Mouse (Mus musculus): ENCODE measurements around the gene Eri3. TPM values are rescaled to one million over a fixed set of nuclear protein-coding genes. Genes with fewer than 3 reads are reported as not detected.

The Eri3 gene
- total RNA-seq, 2 experiments from 2014 or later: 36.0 to 75.6 TPM

DNA sequence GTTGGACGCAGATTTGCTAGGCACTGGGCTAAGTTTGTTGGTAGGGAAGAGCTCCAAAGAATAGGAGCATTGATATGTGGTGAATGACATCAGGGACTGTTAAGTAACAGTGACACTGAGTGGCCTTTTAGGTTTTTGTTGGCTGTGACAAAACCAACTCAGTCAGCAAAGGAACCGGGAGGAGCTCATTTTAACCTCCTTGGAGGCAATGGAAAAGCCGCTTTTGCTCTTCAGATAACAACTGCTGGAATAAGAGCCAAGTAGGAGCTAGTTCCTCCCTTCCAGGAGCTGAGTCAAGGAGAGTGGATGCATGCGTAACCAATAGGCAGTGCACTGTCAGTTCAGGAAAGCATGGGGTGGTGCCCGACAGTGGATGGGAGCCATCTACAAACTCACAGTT is 20.8 kb downstream of the Eri3 start:
- ATAC-seq (replicated peaks; ENCODE audit: poor library complexity): no peak

DNA sequence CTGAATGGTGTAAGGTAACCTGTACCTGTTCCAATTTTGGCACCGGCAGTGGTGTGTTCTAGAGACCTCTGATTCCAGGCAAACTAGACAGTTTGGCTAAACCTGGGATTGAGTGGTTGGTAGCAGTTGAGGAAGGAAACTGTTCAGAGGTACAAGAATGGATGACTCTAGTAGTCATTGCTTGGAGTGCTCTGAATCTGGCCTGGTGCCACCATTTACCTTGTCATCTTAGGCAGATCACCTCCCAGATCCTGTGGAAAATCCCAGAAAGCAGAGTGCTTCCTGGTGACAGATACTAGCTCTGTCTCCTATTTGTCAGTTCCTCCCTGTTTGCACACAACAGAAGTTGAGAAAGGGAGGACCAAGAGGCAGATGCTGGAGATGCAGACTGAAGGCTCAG is 27.4 kb downstream of the Eri3 start:
- ATAC-seq (replicated peaks; ENCODE audit: poor library complexity): no peak

DNA sequence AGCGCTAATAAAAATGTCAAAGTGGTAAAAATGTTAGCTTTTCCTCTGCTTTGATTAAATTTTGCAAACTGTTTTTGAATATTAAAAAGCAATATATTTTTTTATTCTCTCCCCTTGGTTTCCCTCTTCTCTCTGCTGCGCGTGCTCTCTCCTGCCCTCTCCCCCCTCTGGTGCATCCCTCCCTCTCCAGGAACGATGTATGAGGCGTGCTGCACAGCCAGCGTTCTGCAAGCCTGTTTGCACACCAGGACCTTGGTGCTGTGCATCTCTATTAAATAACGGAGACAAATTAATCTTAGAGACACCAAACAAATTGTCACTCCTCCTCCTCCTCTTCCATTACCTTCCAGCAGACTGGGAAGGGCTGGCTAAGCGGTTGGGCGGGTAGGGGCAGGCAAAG is 31.5 kb downstream of the Eri3 start:
- ATAC-seq (replicated peaks; ENCODE audit: poor library complexity): no peak

DNA sequence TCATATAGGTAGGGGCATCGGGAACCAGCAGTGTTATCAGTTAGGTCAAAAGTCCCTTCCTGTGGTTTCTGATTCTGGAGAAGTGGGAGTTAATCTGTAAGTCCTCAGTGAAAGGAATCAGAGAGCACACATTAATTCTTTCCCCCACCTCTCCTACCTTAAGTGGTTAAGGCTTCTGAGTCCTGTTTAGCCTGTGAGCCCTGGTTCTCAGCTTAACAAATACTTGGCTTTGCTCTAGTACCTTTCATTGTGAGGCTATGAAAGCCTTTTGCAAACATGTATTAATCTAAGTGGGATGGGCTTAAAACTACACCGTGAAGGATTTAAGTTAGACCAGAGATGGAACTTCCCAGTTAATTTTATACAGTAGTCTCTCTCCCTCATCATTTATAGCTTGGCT is 35.8 kb downstream of the Eri3 start:
- no peak for ATAC-seq (replicated peaks; ENCODE audit: poor library complexity)

DNA sequence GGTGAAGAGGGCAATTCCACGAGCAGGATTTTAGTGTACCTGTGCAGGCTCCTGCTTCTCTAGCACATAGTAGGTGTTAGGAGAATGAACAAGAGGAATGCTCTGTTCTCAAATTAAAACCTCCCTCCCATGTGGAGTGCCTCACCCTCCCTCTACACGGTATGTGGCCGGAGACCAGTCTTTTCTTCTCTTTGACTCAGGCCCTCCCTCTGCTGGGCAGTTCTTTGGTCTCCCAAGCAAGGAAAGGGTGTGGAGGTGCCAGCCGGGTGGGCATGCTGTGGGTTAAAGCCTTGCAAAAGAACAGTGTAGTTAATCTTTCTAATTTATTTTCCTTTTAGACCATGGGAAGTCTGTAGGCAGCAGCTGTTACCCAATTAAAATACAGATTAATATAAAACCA is 37.3 kb downstream of the Eri3 start:
- no peak for ATAC-seq (replicated peaks; ENCODE audit: poor library complexity)

DNA sequence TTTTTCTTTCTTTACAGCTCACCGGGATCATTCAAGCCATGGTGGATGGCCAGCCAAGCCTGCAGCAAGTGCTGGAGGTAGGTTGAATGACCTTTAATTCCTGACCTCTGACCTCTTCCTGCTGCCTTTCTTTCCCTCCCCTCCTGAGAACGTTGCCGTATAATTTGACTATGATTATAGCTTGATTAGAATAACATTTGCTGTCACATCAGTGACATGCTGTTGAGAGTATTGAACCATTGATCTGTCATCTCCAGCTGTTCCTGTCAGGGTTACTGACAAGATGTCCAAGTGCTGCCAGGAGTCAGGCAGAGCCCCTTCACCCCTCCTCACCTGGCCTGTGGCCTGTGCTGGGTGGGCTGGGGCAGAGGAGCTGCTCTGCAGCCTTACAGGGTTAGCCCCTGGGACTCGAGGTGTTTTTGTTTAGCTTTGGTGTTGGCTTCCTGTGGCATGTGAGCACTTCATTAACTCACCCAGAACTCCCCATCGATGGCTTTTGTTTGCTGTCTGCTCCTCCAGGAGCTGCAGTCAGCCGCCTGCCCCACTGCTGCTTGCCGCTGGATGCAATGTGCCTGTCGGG is 39.0 kb downstream of the Eri3 start:
- no peak for ATAC-seq (replicated peaks; ENCODE audit: poor library complexity)

DNA sequence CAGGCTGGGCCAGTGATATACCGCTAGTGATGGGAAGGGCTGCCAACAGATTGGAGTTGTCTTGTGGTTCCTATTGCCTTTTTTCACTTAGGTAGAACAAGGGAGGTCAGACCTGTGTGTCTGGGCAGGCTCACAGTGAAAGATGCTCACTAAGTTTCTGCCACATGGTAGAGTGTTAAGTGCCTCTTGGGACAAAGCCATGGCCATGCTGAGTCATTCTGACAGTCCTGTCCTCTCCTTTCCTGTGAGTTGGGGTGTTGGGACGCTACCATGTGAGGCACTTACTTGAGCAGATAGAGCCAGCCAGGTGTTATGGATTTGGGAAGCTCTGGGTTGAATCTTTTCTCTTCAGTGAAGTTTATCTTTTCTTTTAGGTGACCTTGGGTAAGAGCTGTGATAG is 40.6 kb downstream of the Eri3 start:
- ATAC-seq (replicated peaks; ENCODE audit: poor library complexity): no peak

DNA sequence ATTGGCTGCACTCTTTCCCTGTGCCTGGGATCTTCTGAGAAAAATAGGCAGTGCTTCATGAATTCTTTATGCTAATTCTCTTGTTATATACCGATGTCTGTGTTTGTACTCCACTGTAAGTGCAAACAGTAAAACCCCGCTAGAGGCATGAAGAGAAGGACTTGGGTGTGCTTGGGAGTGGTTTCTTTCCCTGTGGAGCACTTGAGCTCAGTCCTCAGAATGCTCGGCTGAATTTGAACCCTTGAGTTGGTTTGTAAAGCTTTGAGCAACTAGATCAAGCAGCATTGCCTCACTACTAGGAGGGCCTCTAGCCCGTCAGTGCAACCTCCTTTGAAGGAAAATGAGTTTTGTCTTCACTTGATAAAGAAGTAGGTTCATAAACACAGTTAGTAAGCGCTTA is 42.0 kb downstream of the Eri3 start:
- ATAC-seq (replicated peaks; ENCODE audit: poor library complexity): no peak

DNA sequence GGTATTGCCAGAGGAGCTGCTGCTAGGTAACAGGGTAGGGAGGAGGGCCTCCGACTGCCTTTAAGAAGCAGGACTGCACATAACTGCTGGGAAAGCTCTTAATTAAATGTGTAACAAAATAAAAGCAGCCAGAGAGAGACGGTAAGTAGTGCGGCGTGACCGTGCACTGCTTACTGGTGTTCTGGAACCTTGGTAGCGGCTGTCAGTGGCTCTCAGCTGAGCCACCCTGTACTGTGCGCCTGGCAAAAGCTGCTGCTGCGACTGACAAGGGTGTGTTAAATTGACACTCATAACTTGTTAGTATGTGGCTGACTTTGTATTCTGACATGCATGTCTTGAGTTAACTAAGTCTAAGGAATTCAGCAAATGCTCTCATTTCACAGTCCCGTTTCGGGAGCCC is 45.1 kb downstream of the Eri3 start:
- ATAC-seq (replicated peaks; ENCODE audit: poor library complexity): no peak

DNA sequence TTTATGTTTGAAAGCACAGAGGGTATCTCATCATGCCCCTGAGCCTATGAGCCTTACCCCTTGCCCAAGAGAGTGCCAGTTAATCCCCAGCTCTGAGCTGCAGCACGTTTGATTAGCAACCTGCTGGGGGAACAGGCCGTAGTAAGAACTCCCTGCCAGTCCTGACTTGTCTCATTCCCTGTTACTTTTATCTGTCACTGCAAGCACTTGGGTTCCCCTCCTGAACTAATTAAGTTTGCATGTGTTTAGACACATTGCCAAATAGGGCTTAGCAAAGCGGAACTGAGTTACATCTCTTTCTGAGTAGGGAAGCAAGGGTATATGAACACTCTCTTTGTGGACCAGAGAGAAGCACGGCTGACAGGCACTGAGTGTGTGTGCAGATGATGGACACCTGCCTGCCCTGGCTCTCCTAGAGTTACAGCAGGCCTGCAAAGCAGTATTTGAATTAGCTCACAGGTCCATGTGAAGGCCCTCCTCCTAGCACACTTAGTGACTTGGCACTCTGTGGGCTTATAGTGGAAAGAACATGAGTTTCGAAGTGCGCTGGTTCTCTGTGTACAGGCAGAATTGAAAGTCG is 49.9 kb downstream of the Eri3 start:
- no peak for ATAC-seq (replicated peaks; ENCODE audit: poor library complexity)

DNA sequence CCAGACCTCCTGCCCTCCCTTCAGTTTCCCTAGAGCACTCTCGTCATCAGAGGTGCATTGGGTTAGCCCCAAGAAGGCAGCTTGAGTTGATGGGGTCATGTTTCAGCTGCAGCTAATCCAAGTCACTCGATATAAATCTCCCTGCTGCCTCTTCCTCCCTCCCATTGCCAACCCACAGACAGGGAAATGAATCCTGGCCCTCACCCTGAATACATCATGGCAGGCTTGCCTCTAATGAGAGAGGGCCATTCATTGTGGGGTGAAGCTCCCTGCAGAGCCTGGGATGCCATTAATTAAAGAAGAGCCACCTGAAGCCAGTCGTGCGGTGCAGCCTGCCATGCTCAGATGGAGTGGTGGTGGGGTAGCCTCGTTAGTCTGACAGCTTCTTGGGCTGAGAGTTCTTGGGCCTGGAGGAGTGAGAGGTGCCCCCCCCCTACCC is 51.2 kb downstream of the Eri3 start:
- no peak for ATAC-seq (replicated peaks; ENCODE audit: poor library complexity)

DNA sequence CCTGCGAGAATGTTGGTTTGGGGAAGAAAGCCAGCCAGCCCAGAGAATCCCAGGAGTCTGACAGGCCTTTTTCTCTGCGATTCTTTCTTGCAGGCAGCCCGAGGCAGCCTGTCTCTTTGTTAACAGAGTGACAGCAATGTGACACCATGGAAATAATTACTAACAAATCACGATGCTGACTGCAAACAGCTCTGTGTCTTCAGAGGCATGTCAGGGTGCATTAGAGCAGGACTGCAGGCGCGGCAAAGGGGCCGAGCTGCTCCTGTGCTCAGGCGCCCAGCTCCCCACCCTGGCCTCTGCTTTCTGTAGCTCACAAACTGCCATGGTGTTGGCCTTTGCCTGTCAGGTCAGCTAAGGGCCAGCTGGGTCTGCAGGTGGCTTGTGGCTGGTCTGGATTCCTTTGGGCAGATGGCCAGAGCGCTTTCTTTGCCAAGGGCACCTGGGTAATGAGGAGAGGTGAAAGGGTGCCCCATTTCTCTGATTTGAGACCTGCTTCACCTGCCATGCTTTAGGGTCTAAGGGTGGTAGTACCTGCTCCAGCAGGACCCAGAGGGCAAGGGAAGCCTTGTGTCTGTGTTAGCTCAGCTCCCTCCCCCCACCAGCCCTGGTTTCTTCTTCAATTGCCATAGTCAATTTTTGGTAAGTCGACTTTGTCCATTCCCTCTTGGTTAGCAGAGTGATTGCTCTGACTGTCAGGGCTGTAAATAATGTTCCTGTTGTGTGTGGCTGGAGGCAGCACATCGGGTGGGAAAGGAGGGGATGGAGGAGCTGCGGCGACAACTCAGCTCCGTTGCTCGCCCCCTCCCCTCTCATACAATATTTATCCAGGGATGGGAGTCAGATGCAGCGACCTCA is 55.2 kb downstream of the Eri3 start:
- no peak for ATAC-seq (replicated peaks; ENCODE audit: poor library complexity)

DNA sequence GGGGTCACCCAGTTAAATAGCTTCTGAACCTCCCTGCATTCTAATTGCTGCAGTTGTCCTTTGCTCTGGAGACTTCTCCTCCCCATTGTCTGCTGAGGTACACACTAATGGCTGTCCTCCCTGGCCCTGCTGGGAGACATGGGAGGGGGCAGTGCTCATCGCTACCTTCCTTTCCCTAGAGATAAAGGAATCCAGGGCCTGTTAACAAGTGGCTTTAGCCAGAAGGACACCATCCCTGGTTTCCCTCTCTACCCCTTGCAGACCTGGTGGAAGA is 55.7 kb downstream of the Eri3 start:
- no peak for ATAC-seq (replicated peaks; ENCODE audit: poor library complexity)

DNA sequence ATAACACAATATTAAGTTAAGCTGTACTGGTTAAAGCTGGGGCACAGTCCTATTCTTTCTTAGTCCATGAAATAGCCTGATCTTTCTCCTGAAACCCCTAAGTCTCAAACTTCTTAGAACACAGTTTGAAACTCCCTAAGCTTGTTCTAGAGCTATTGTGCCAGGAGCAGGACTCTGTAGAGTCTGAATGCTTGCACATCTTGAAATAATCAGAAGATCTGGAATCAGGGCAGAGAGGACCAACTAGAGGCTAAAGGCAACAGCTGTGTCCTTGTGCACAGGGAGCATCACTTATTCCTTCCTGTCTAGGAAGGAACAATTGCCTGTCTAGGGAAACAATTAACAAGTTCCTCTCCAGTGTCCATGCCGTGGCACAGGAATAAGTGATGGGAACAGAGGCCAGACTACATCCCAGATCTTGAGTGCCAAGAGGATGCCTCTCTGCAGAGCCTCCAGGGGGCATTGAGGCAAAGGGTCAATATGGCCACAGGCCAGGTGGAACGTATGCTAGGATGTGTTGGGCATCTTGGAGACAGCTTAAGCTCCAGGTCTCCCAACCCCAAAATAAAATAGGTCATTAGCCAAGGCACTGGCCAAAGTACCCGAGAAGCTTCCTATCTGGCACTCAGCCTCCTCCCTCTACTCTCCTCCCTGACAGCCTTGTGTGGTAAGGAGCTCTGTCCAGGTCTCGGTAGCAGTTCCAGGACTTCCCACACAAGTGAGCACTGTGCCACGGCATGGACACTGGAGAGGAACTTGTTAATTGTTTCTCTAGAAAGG is 56.9 kb downstream of the Eri3 start:
- no peak for ATAC-seq (replicated peaks; ENCODE audit: poor library complexity)

DNA sequence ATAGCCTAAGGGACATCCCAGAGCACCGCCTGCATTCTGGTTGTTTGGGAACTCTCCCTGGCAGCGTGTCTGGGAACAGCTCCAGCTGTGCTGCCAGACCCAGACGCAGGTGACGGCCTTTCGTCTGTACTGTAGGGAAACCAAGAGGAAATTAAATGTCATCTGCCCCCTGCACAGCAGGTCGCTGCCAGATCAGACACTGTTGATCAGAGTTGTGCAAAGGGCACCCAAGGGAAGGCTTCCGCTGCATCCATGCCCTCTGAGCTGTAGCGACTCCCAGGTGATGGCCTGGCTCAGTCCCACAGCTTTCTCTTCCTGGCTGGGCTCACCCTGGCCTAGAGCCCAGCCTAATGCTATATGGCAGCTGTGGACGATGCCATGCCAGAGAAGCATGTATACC is 58.1 kb downstream of the Eri3 start:
- ATAC-seq (replicated peaks; ENCODE audit: poor library complexity): no peak

DNA sequence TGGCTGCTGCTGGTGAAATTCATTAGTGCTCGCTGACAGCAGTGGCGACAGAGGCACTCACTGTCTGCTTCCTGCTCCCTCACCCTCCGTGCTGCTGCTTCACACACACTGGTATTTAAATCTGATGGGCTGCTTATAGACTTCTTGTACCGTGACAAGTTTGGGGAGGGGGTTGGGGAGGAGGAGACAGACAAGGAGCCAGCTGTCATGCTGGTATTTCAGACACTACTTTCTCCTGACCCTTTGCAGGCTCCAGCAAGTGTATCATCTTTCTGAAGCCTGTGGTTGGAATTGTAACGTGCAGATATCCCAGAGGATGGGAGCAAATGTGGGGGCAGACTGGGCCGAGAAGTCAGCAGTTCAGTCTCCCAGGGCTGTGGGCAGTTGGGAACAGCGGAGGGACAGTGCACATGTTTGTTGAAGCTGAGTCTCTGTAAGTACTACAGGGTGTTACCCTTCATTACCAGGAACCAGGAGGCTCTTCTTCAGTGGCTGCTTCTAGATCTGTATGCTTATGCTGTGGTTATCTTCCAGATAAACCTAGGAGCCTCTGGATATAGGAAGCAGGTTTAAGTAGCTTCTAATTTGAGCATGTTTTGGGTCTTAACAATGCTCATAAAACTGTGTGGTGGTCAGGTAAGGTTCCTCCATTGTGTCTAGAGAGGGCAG is 59.3 kb downstream of the Eri3 start:
- no peak for ATAC-seq (replicated peaks; ENCODE audit: poor library complexity)

DNA sequence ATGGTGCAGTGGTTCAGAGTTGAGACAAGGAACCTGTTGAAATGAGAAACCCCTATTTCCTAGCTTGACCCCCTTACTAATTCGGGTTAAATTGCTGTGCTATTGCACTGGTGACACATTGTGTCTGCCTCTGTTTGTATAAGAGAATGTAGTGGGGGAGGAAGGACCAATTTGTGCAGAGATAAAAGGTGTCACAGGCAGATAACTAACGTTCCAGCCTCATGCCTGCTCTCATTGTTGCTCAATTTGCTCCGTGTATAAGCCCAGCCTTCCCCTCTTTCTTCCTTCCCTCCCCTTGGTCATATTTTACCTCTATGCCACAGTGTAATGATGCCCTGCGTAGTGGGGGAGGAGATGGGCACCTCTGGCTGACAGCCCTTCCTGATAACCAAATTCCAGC is 61.2 kb downstream of the Eri3 start:
- ATAC-seq (replicated peaks; ENCODE audit: poor library complexity): peak; percentile 82

DNA sequence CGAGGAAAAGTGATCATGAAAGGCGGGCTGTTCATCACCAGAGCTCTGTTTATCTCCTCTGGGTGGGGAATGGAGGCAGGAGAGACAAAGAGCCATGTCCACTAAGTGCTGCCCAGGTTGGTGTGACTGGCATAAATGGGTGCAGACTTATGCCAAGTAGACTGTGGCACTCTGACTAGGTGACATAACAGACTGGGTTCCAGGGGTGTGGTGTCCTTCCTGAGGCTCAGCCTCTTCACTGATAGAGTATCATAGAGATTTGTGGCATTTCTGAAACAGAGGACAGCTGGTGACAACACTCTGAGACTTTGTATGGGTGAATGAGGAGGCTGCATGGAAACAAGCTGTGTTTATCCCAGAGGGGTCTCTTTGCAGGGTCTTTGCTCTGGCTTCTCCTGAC is 61.6 kb downstream of the Eri3 start:
- ATAC-seq (replicated peaks; ENCODE audit: poor library complexity): peak; percentile 45

DNA sequence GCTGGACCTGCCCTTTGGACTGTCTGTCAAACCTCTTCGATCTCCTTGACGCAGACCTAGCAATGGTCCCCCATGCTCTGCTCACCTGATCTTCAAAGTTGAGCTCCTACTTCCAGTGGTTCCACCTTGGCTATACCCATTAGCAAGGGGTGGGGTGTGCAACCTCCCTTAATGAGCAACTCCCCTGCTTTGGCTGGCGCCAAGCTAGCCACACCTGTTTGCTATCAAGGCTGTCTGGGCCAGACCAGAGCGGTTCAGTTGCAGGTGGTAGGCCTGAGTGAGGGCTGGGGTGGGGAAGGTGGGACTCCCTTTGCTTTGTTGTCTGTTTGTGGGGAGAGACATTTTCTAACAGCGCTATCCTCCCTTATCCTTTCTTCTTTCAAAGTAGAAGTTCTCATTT is 62.5 kb downstream of the Eri3 start:
- no peak for ATAC-seq (replicated peaks; ENCODE audit: poor library complexity)

DNA sequence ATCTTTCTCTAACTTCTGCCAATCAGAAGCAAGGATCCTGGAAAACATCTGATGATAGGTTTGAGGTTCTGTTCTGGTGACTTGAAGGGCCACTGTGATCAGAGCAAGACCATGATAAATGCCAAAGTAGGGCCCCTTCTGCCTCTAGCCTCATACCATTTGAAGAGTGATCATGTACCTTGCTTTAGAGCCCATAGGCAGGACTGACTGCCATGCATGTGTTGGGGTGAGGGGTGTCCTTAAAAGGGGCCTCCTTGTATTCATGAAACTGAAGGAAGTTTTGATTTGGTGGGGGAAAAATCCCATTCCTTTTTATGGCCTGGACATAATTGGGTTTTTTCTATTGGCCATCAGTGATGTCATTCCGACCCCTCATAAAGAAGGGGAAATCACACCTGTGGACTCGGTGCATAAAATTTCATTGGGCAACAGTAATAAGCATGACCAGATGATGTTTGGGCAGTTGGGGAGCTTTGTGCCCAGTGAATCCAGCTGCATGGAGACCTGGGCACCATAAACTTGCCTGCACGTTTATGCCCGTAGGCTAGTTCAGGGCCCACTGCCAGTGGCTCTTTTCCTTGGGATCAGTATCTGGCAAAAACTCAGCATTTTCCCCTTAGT is 63.1 kb downstream of the Eri3 start:
- ATAC-seq (replicated peaks; ENCODE audit: poor library complexity): no peak

DNA sequence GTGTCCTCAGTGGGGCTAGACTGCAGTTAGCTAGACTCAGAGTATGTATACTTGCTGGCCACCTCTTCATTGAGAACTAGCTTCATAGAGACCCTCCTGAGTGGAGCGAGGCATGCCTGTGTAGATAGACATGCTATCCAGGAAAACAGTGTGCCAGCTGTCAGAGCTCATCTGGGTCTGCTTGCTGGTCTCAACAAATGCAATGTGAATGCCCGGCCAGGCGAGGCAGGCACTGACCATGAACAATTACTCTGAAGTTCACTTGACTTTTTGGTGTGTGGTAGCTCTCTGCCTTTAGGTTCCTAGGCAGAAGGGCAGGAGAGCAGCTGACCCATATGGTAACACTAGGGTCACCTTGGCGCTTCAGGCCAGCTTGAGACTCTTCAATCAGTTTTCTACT is 66.4 kb downstream of the Eri3 start:
- no peak for ATAC-seq (replicated peaks; ENCODE audit: poor library complexity)

Measured in megakaryocyte progenitor cell, adult 5-6 weeks (primary cell).